Mouse (Mus musculus) intestine, postnatal 0 days (tissue): ENCODE data around the gene Sf3b4. TPM values are rescaled to one million over a fixed set of nuclear protein-coding genes. Genes with fewer than 3 reads are reported as not detected.

Source experiments
- ATAC-seq: fragments of 200-750 bp; cut with Nextera tagmentation; 2 replicates; pipeline ENCODE4 v1.8.0; 2017; ENCODE audit warnings: mild to moderate bottlenecking, moderate TSS enrichment, moderate library complexity
- H3K27ac ChIP-seq: fragments of 300-500 bp; sonication (generic); 2 replicates; pipeline ENCODE4 v1.5.1; 2014; ENCODE audit warnings: mild to moderate bottlenecking, low read depth, low read length, moderate library complexity
- H3K27me3 ChIP-seq: fragments of 300-500 bp; sonication (generic); replicated peaks from 2 replicates; pipeline ENCODE4 v1.6.1; 2014; ENCODE audit warnings: low read length, mixed read lengths; ENCODE audit not compliant: control insufficient read depth, insufficient read depth
- H3K36me3 ChIP-seq: fragments of 300-500 bp; sonication (generic); 2 replicates; pipeline ENCODE4 v1.6.1; 2014; ENCODE audit warnings: mild to moderate bottlenecking, moderate library complexity; ENCODE audit not compliant: control insufficient read depth, insufficient read depth
- H3K4me1 ChIP-seq: fragments of 300-500 bp; sonication (generic); replicated peaks from 2 replicates; pipeline ENCODE4 v1.6.1; 2014; ENCODE audit warnings: antibody characterized with exemption, low read length, mixed read lengths; ENCODE audit not compliant: control insufficient read depth, insufficient read depth
- H3K4me2 ChIP-seq: fragments of 300-500 bp; sonication (generic); replicated peaks from 2 replicates; pipeline ENCODE4 v1.6.1; 2014; ENCODE audit warnings: low read depth, mild to moderate bottlenecking, moderate library complexity
- H3K4me3 ChIP-seq: fragments of 300-500 bp; sonication (generic); 2 replicates; pipeline ENCODE4 v1.5.1; 2014; ENCODE audit warnings: low read depth, low read length
- H3K9ac ChIP-seq: fragments of 300-500 bp; sonication (generic); 2 replicates; pipeline ENCODE4 v1.6.1; 2014; ENCODE audit warnings: mild to moderate bottlenecking, low read depth, low read length
- H3K9me3 ChIP-seq: fragments of 300-500 bp; sonication (generic); 2 replicates; pipeline ENCODE4 v1.6.1; 2016; ENCODE audit warnings: mixed run types; ENCODE audit not compliant: control insufficient read depth
- CTCF ChIP-seq: sonication (generic); IDR thresholded peaks from 2 replicates; pipeline ENCODE4 v1.5.1; 2016; ENCODE audit warnings: low read depth, mild to moderate bottlenecking, control low read depth, antibody characterized with exemption, moderate library complexity
- WGBS: fragments of 180-500 bp; shearing (Covaris S2); extraction: QIAGEN DNeasy Blood & Tissue Kit; methylation state at CpG from one replicate; pipeline ENCODE4 v1.1.7; 2014; 5-methylcytosine and 5-hydroxymethylcytosine counted together
- microRNA-seq: library from miRNA; unstranded; fragments of <30 nt; microRNA quantifications from one replicate; pipeline ENCODE4, GENCODE M21; 2016
- polyA plus RNA-seq: library from polyadenylated mRNA; unstranded; fragments of >200 nt; fragmentation: Nextera tagmentation; extraction: Ambion mirVana; gene quantifications from 2 replicates; pipeline ENCODE4 v1.2.1, GENCODE M21; 2015

The Sf3b4 gene
- polyA plus RNA-seq, 1 experiment from 2014 or later, result 66.8 TPM

DNA sequence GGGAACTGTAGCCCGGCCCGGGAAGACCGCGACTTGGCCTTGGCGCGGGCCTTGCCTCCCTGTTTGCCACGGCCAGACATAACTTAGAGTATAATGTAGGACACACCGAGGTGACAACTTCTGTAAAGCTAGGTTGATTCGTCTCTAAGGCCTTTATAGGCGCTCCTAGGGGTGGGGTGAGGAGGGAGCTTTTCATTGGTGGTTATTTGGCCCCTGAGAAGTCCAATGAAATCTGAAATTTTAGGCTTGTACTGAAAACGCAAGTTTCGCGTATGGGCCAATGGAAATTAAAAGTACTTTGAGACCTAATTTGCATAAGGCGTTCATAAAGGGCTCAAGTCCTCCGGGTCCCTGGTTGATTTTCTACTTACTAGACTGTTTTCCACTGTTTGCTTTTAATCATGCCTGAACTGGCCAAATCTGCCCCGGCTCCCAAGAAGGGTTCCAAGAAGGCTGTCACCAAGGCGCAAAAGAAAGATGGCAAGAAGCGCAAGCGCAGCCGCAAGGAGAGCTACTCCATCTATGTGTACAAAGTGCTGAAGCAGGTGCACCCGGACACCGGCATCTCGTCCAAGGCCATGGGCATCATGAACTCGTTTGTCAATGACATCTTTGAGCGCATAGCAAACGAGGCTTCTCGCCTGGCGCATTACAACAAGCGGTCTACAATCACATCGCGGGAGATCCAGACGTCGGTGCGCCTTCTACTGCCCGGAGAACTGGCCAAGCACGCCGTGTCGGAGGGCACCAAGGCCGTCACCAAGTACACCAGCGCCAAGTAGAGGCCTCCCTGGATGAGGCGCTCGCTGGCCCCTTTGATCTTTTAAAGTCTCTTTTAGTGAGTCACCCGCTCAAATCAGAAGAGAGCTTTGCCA is 48.9 kb downstream of the Sf3b4 start, which contains the start of the genes Hist2h2ac and Hist2h2be:
TSS of gene Hist2h2ac (minus strand) at position 116 of the 875 bp plus-strand sequence.
TSS of gene Hist2h2be (plus strand) at position 355 of the 875 bp plus-strand sequence.
- H3K9ac ChIP-seq, result peak within 1 kb of the TSS; percentile 70
- H3K4me2 ChIP-seq, result peak within 1 kb of the TSS; percentile 76
- peaks cover 3% of the 10 kb centered on the region; the same call in 1 of the 2 replicates for H3K4me1 ChIP-seq
- H3K36me3 ChIP-seq, result no peaks in the 10 kb centered on the region
- H3K27ac ChIP-seq, result peak within 1 kb of the TSS; percentile 92
- under 1% methylated on average over 43 of the region's 43 CpGs for WGBS
- peak; percentile 83 for ATAC-seq
- no peaks in the 10 kb centered on the region for H3K9me3 ChIP-seq
- no peak; the same call in 1 of the 2 replicates for TF ChIP-seq CTCF
- no peaks in the 10 kb centered on the region for H3K27me3 ChIP-seq
- peak within 1 kb of the TSS; percentile 59 for H3K4me3 ChIP-seq

DNA sequence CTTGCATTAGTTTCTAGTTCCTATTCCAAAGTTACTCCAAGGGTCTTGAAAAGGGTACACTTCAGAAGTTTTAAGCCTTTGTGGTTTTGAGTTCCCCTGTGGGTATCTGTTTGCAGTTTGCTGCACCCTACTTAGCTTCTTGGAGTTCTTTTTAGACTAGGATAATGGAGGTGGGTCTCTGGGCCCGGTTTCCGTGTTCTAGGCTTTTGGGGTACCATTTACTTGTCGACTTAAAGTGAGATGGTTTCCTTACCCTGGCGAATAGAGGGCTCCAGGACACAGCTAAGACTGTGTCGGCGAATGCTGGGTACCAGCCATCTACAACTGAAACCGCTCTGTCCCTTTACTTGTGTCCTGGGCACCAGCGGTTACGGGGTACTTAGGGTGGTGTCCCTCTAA is 49.5 kb downstream of the Sf3b4 start:
- no peak for TF ChIP-seq CTCF

DNA sequence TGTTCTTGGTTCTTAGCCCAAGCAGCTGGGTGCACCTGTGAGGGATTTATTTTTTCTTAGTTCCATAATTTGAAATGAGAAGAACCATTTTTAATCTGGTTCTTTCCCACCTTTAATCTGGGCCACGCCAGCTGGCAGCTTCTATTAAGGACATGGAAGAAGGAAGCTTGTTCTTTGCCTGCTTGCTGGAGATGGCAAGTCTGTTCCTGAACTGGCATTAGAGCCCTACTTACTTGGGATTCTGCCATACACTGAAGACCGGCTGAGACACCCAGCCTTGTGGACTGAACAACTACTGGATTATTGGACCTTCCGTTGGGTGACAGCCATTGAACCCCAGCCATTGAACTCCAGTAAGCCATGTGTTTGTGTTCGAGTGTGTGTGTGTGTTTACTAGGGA is 50.6 kb downstream of the Sf3b4 start:
- ATAC-seq, result no peak
- Histone ChIP-seq H3K36me3 (no peaks in the 10 kb centered on the region), H3K9me3 (no peaks in the 10 kb centered on the region), H3K27ac (no peak overlapping the region), H3K27me3 (no peaks in the 10 kb centered on the region), H3K4me1 (peaks cover 3% of the 10 kb centered on the region; the same call in 1 of the 2 replicates), H3K9ac (no peak overlapping the region), H3K4me2 (no peak overlapping the region; the same call in 1 of the 2 replicates), H3K4me3 (no peak overlapping the region)
- 91% methylated on average over 4 of the region's 4 CpGs for WGBS
- no peak for TF ChIP-seq CTCF

More for the DNA sequence above, 49.5 kb downstream of the Sf3b4 start:
- H3K9ac ChIP-seq, result peak overlapping the region; percentile 26; the same call in 1 of the 2 replicates
- H3K27ac ChIP-seq, result peak overlapping the region; percentile 92
- H3K4me2 ChIP-seq, result peak overlapping the region; percentile 76
- H3K4me3 ChIP-seq, result peak overlapping the region; percentile 59
- 12% methylated on average over 9 of the region's 9 CpGs for WGBS
- no peak for ATAC-seq
- peaks cover 3% of the 10 kb centered on the region; the same call in 1 of the 2 replicates for H3K4me1 ChIP-seq
- no peaks in the 10 kb centered on the region for H3K36me3 ChIP-seq
- no peaks in the 10 kb centered on the region for H3K9me3 ChIP-seq
- H3K27me3 ChIP-seq, result no peaks in the 10 kb centered on the region

DNA sequence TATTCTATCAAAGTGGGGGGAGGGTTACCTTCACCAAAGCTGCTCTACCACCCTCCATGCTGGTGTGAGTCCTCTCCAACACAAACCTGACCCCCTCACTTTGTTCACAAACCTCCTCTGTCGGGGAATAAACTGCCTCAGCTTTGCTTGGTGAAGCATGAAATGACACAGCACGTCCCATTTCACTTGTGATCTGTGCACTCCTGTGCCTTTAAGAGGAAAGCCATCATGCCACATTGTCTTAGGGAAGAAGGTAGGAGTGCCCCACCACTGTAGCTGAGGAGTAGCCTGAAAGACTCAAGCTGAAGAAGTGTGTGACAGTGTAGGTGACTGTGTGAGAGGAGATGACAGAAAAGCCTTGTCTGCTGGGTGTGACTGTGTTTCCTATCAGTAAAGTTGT is 53.3 kb downstream of the Sf3b4 start:
- no peak overlapping the region for H3K27ac ChIP-seq
- no peaks in the 10 kb centered on the region for H3K9me3 ChIP-seq
- no peak for TF ChIP-seq CTCF
- H3K4me1 ChIP-seq, result peaks cover 3% of the 10 kb centered on the region; the same call in 1 of the 2 replicates
- no peaks in the 10 kb centered on the region for H3K36me3 ChIP-seq
- no peak overlapping the region for H3K4me3 ChIP-seq
- H3K9ac ChIP-seq, result no peak overlapping the region
- 37% methylated on average over 2 of the region's 2 CpGs for WGBS
- no peaks in the 10 kb centered on the region for H3K27me3 ChIP-seq
- no peak for ATAC-seq
- no peak overlapping the region for H3K4me2 ChIP-seq

Small RNAs within 50 kb of the gene (microRNA-seq; reads per million reads assigned to microRNA genes)
- gene Gm44492, result not detected

Other genes starting within 250 kb of the Sf3b4 start
- gene Anp32e, start 243.1 kb upstream of the Sf3b4 start, polyA plus RNA-seq, result 71.7 and 75.1 TPM in 2 replicates
- 18.9 and 23.8 TPM in 2 replicates for gene Plekho1, start 176.3 kb upstream of the Sf3b4 start, polyA plus RNA-seq
- gene Vps45, start 113.9 kb upstream of the Sf3b4 start, polyA plus RNA-seq, result 22.5 and 27.1 TPM in 2 replicates
- 16.6 and 17.0 TPM in 2 replicates for gene Otud7b, start 67.8 kb upstream of the Sf3b4 start, polyA plus RNA-seq
- 28.7 and 34.5 TPM in 2 replicates for gene Mtmr11, start 10.3 kb upstream of the Sf3b4 start, polyA plus RNA-seq
- 2.3 and 3.5 TPM in 2 replicates for gene Sv2a, start 8.8 kb downstream of the Sf3b4 start, polyA plus RNA-seq
- 56.4 and 60.7 TPM in 2 replicates for gene Bola1, start 47.4 kb downstream of the Sf3b4 start, polyA plus RNA-seq
- gene Hist2h2ab, start 47.5 kb downstream of the Sf3b4 start, polyA plus RNA-seq, result 0.42 TPM in 1 of 2 replicates, not detected in the other
- gene Hist2h2ac, start 48.5 kb downstream of the Sf3b4 start, polyA plus RNA-seq, result 2.3 and 3.4 TPM in 2 replicates
- gene Hist2h2be, start 48.8 kb downstream of the Sf3b4 start, polyA plus RNA-seq, result 1.5 and 2.2 TPM in 2 replicates
- 1.1 and 1.5 TPM in 2 replicates for gene Hist2h3c2, start 66.8 kb downstream of the Sf3b4 start, polyA plus RNA-seq
- 87.4 and 108 TPM in 2 replicates for gene Hist2h2aa2, start 67.9 kb downstream of the Sf3b4 start, polyA plus RNA-seq
- gene Hist2h2aa1, start 73.2 kb downstream of the Sf3b4 start, polyA plus RNA-seq, result 30.6 and 55.7 TPM in 2 replicates
- gene Hist2h3c1, start 74.4 kb downstream of the Sf3b4 start, polyA plus RNA-seq, result 0.42 and 1.1 TPM in 2 replicates
- gene Hist2h4, start 91.0 kb downstream of the Sf3b4 start, polyA plus RNA-seq, result 2.1 and 4.7 TPM in 2 replicates
- gene Hist2h3b, start 96.3 kb downstream of the Sf3b4 start, polyA plus RNA-seq, result 13.3 and 19.9 TPM in 2 replicates
- gene Hist2h2bb, start 97.4 kb downstream of the Sf3b4 start, polyA plus RNA-seq, result 2.3 and 3.9 TPM in 2 replicates
- gene Fcgr1, start 121.6 kb downstream of the Sf3b4 start, polyA plus RNA-seq, result 2.7 TPM in 2 replicates